Mouse (Mus musculus): ENCODE results near the gene Med12l.

The Med12l gene

GRCm38 (mm10) chr3:59141507-59142305 is 136.1 kb downstream of the Med12l start:
- DNase-seq, result no peak

- peak; percentile 9 for DNase-seq
These were observed 139.6 kb downstream of the Med12l start for GRCm38 (mm10) chr3:59145194-59145593.

- DNase-seq, result no peak
These were observed 144.0 kb downstream of the Med12l start for GRCm38 (mm10) chr3:59149646-59150045.

DNA sequence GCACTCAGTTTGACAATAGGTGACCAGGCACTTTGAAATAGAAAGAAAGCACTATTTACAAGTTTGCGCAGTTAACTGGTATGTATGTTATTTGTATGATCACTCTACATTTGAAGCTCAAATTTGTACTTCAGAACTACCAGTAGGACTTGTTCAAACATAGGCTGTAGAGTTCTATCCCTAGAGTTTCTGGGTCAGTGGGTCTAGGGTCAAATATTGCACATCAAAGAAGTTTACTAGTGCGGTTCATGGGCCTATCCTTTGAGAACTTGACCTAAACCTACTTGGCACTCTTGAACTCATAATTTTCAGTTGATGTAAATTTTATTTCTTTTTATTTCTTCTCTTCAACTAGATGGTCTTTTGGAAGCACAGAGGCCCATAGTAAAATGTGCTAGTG is 145.0 kb downstream of the Med12l start:
- DNase-seq, result no peak

DNA sequence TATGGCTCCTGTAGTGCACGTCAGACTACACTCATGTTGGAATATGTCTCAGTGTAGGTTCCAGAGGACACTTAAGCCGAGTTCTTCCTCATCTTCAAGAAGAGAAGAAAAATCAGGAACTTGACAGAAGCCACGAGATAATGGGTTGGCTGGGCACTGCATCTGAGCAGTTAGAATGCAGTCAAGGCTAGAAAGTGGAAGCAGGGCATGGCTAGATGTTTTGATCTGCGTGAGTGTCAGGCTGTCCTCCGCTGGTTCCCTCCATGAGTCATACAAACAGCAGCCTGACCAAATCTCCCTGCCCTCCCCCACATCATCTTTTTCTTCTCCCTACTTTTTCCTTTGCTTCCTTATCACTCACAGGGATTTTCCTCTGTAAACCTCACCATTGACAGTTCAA is 147.8 kb downstream of the Med12l start, which contains the start of gene P2ry14:
Gene P2ry14 (minus strand): TSS at position 195 of the 400 bp plus-strand sequence.
- no peak for DNase-seq

- DNase-seq, result no peak
These were observed 149.3 kb downstream of the Med12l start for GRCm38 (mm10) chr3:59154888-59155287.

GRCm38 (mm10) chr3:59155404-59155803 is 149.8 kb downstream of the Med12l start:
- no peak for DNase-seq

DNA sequence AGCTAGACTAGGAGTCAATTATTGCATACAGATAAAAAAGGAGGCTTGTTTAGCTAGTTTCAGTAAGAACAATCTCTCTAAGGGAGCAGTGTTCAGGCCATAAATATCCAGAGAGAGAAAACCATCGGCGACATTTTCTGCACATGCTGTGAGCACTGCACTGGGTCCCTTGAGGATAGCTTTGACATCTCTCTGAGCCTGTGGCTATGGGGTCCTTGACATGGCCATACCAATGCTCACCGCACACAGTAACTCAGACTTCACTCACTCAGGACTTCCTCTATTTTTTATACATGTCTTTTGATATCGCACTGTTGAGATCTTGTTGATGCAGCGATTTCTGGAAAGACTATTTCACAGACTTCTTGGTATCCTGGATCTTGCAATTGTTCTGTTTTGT is 151.4 kb downstream of the Med12l start:
- no peak for DNase-seq

DNA sequence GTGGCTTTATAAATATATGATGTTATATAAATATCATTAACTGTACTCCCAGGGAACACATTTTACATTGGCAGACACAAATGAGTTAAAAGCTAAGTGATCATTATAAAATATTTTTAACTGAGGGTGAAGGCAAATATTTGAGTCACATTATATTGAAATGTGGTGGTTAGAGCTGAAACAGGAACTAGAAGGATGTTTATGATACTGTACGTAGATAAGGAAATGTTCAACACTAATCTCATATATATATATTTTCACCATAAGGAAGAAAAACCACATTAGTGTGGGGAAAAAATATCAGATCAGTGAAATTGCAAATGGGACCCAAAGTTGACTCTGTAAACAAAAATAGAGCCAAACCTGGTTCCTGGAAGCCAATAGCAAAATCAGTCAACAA is 154.8 kb downstream of the Med12l start:
- no peak for DNase-seq

DNA sequence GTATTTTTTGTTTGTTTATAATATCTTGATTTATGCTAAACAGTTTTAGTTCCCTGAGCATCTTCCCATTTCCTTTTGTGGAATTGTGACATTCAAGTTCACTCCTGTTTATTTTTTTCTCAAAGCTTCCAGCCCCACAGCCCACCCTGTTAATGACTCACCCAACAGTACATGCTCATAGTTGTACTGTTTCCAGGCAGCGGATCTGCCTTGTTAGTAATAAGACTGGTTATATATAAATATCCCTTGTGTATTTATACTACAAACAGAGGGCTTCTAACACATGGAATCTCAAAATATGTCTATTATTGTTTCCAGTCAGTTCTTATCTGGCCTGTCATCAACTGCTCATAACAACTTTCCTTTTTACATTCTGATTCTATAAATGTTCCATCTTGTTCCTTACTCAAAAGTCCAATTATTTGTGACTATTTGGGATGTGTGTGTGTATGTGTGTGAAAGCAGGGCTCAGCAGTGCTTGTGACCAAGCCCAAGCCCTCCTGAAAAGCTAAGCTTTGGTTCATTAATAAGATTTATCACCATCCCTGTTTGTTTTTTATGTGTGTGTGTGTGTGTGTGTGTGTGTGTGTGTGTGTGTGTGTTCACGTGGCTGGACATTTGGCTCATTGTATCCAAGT is 161.9 kb downstream of the Med12l start:
- no peak for DNase-seq

DNA sequence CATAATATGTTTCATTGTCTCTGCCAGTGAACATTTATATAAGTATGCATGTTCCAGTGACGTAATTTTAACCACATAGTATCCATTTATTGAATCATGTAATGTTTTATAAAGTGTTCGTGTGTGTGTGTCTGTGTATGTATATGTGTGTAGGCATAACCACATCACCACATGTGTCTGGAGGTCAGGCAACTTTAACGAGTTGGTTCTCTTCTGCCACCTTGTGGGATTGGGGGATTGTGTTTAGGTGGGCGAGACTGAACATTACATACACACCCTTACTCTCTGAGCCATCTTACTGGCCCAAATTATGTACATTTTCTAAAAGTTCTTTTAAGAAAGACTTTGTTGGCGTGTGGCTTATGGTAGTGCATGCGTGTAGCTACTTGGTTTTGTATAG is 162.9 kb downstream of the Med12l start:
- no peak for DNase-seq

- no peak for DNase-seq
These were observed 163.6 kb downstream of the Med12l start for GRCm38 (mm10) chr3:59169215-59169614.

DNA sequence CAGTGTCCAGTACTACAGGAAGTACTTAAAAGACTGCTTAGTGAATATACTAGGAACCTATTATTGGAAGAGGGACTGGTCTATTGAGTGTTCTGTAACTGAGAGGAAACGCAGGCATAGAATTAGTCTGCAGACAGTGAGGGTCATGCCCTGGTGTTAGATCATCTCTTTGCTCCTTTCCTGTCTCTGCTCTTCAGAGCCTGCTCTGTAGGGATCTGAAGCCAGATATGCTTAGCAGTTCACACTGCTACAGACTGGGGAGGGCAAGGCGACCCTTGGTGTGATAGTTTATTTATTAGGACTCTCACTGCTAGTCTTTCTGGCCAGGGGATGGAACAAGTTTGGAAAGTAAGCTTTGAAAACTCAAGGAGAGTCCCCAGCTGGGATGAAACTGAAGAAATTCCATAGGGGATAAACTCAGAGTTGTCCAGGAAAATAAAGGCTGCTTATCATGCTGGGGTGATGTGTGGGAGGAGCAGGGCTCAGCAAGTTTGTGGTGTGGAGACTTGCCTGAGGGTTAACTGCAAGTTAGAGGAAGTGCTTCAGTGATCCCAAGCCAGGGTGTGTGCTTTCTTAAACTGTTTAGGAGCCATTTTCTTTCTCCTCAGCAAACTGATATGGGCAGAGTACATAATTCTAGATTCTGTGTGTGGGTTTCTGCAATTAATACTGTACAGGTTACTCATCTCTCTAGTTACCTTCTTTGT is 164.4 kb downstream of the Med12l start:
- DNase-seq, result peak; percentile 22

GRCm38 (mm10) chr3:59174426-59175154 is 169.0 kb downstream of the Med12l start:
- DNase-seq, result no peak

DNA sequence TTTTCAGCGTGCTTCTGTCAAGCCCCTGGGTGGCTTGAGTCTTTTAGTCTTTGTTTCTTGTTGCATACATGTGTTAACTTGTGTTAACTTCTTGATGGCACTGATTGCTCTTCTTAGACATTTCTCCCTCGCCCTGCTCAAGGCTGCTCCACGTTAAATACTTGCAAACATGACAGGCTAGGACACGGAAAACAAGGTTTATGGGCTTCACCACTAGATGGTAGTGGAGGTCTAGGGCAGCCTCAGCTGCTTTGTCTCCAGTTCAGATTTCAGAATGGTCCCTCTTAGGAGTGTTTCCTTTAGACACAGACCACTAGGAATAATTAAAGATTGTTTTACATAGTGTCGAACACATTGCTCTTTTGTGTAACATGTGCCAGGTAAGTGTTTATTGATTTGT is 169.6 kb downstream of the Med12l start:
- peak; percentile 62 for DNase-seq

DNA sequence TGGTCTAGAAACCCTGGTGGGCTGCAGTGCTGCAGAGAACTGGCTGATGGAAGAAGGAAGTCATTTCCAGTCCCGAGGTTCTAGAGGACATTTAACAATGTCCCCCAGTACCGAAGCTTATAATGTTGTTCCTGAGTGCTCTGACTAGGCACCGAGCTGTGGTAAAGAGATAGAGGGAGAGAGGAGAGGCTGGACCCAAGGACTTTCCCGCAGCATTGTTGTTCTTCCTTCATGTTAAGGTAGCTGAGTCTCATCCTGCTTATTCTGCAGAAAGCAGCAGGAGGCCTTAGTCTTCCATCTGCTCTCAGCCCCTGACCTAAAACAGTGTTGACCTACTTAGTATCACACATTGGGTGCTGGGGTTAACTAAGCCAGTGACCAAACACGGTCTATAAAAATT is 171.2 kb downstream of the Med12l start:
- DNase-seq, result no peak

- no peak for DNase-seq
These were observed 175.5 kb downstream of the Med12l start for GRCm38 (mm10) chr3:59181134-59181533.

DNA sequence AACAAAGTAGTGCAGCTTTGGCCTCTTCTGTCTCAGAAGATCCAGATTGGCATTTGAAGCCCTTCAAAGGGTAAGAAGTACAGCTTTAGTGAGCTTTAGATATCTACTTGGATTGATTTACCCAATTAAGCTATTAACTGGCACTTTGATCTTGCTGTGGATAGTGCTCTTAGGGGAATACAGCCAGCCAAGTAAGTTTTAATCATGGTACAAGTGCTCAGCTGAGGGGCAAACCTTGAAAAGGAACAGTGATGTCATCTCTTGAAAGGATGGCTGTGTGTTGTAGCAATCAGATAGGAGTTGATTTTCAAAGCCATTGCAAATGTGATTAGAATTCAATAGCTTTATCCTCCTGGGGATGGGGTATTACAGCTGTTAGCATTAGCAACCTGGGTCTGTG is 176.5 kb downstream of the Med12l start:
- no peak for DNase-seq

DNA sequence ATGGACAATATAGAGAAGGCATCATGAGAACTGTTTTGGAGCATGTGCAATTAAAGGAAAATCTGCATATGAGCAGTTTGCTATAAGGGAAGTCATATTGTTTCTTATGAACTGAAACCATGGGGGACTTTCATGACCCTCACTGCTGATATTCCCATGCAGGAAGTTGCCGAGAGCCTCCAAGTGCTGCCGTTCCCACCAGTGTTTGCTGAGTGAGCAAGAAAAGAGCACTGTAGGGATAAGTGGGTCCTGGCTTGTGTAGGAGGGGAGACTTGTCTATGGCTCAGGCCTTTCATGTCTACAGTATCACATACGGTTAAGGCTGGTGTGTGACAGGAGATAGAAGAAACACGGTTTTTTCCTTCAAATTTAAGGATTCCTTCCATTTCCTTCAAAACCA is 180.0 kb downstream of the Med12l start:
- DNase-seq, result no peak

DNA sequence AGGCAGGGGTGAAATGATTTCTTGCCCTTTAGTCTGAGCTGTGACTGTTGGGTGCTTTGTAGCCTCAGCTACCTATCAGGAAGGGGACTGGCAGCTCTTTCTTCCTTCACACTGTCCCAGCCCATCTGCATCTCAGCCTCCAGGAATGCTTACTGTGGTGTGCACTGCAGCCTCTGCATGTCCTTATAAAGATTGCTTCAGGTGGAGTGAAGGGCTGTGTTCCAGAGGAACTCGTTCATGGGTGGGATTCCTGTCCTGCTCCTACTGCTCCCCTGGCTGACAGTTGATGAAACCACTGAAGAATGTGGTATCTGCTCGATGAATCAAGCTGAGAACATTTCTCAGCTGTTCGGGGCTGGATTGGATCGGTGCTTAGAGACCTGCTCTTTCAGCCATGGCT is 181.7 kb downstream of the Med12l start:
- DNase-seq, result no peak

DNA sequence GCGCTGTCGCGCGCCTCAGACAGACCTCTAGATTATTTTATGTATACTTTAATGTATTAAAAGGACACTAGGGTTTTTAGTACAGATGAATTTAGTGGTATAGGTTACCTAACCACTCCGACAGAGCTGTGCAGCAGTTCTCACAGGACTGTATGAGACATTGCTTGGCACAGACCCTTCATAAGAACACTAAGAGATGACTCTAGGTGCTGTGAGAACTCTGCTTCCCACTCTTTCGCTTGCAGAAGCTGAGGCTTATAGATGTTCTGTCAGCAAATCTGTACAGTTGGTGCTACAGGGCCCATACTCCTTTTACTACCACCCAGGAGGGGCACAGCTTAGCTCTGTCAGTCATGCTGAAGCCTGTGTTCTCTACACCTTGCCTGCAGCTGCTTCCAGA is 186.0 kb downstream of the Med12l start:
- no peak for DNase-seq

GRCm38 (mm10) chr3:59194099-59194498 is 188.5 kb downstream of the Med12l start:
- DNase-seq, result no peak

DNA sequence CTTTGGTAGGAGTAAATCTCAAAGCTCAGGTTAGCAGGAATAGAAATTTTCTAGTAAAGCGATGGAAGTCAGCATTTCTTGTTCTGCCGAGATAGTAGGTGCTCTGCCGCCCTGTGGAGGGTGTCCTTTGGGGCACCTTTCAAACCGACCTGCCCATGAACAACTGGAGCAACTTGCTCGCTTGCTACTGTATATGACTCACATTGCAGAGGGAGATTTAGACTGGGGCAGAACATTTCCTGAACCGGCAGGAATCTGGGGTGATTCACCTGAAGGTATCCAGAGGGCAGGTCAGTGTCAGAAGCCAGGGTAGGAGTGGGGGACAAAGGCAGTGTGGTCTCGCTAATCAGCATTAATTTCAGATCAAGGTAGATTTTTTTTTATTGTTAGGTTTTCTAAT is 189.3 kb downstream of the Med12l start, which contains the start of gene Gpr87:
Gene Gpr87 (minus strand): TSS at position 167 of the 400 bp plus-strand sequence.
- DNase-seq, result no peak

Data from kidney, postnatal 10 days (tissue).